Mouse (Mus musculus): Measurements from ENCODE around the gene Eif2s3x. TPM values are rescaled to one million over a fixed set of nuclear protein-coding genes. Genes with fewer than 3 reads are reported as not detected.
A peak's percentile ranks its signal among the peaks of the same experiment; 100 is the strongest.
"Not testable (repeated sequence)": the region's sequence is repeated elsewhere in the genome, so short reads cannot be mapped to it uniquely, and the experiment has no call there.

Eif2s3x gene
- 105 and 108 TPM in 2 replicates for polyA plus RNA-seq (2012; ENCODE audit: insufficient read depth, insufficient read length, missing spikeins)

DNA sequence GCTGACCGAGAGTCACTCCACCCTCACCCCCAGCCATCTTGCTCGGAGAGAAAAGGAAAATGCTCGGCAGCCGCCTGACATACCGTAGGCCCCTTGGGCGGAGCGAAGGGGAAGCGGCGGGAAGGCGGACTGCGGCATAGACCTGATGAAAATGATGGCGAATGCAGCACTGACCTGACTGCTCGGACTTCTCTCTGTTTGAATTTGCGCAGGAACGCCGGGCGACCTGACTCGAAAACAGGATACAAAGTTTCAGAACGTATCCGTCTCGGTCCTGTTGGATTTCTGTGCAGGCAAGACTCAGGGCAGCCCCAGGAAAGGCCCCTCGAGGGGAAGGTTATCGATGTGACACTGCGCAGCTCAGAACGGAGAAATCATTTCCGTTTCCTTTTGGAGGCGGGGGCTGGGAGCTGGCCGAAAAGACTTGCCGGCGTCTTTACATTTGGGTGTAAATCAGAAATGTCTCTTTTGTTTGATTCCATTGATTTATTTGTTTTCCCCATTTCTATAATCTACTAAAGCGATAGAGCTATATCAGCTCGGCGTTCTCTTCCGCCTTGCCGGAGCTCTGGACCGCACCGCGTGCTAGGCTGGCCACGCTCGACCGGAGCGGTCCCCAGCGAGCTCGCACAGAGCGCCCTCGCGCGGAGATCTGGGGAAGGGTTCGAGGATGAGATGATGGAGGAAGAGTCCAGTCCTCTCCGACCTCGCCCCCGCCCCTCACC, at the start of gene Eif2s3x:
Gene Eif2s3x, minus strand, starts transcription at position 266 of the 725 bp plus-strand sequence.
- peak within 1 kb of the TSS; percentile 95 for H3K4me3 ChIP-seq (ENCODE audit: insufficient read depth, low read length)
- TF ChIP-seq CTCF (IDR thresholded peaks at IDR 0.05; ENCODE audit: low read depth, low read length) = no peak
- no peak for TF ChIP-seq POLR2A (IDR thresholded peaks at IDR 0.05; ENCODE audit: borderline replicate concordance, low read depth, low read length)
- peak within 1 kb of the TSS; percentile 84 for H3K27ac ChIP-seq (ENCODE audit: insufficient read depth, low read depth, low read length)
- 0 out of 2 replicates have a peak, but pooled peaks cover 2% of the 10 kb centered on the region for H3K4me1 ChIP-seq (ENCODE audit: control insufficient read depth, insufficient read depth, low read length)

DNA sequence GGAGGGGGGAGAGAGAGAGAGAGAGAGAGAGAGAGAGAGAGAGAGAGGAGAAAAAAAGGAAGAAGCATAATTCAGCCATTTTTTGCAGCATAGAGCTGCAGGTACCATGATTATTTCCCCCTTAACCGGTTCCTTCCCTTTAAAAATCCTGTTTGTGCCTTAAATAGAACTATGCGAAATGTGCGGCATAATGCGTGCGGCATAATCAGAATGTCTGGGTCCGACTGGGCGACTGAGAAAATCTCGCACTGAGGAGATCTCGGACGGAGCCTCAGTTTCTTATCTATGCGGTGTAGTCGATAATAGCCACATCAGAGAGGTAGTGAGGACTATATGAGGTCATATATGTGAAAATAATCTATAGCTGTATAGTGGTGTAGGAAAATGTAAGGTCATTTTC, 22.9 kb upstream of the Eif2s3x start:
- no peak overlapping the region for H3K27ac ChIP-seq (ENCODE audit: insufficient read depth, low read depth, low read length)
- TF ChIP-seq POLR2A (IDR thresholded peaks at IDR 0.05; ENCODE audit: borderline replicate concordance, low read depth, low read length) (no peak), CTCF (IDR thresholded peaks at IDR 0.05; ENCODE audit: low read depth, low read length) (no peak)
- H3K4me3 ChIP-seq (ENCODE audit: insufficient read depth, low read length) = peak overlapping the region; percentile 76
- no peaks in the 10 kb centered on the region; the same call in 1 of the 2 replicates for H3K4me1 ChIP-seq (ENCODE audit: control insufficient read depth, insufficient read depth, low read length)

DNA sequence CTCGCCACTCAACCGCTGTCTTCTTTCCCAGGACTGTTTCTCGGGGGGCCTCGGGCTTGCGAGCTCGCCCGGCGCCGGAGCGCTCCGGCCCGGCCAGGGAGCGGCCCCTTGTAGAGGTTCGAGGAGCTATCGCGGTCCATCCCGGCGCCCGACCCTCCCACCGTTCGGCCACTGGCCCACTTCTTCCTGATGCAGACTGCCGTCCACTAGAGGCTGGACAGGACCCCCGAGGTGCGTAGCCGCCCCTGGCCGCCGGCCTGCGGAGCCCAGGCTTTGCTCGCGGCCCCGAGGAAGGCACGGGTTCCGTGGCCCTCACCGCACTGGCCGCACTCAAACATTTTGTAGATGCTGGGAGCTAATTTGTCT, 22.5 kb upstream of the Eif2s3x start:
- TF ChIP-seq CTCF (IDR thresholded peaks at IDR 0.05; ENCODE audit: low read depth, low read length) = no peak
- no peak for TF ChIP-seq POLR2A (IDR thresholded peaks at IDR 0.05; ENCODE audit: borderline replicate concordance, low read depth, low read length)
- Histone ChIP-seq H3K4me1 (ENCODE audit: control insufficient read depth, insufficient read depth, low read length) (no peaks in the 10 kb centered on the region; the same call in 1 of the 2 replicates), H3K4me3 (ENCODE audit: insufficient read depth, low read length) (peak overlapping the region; percentile 76), H3K27ac (ENCODE audit: insufficient read depth, low read depth, low read length) (peak overlapping the region; percentile 57)

DNA sequence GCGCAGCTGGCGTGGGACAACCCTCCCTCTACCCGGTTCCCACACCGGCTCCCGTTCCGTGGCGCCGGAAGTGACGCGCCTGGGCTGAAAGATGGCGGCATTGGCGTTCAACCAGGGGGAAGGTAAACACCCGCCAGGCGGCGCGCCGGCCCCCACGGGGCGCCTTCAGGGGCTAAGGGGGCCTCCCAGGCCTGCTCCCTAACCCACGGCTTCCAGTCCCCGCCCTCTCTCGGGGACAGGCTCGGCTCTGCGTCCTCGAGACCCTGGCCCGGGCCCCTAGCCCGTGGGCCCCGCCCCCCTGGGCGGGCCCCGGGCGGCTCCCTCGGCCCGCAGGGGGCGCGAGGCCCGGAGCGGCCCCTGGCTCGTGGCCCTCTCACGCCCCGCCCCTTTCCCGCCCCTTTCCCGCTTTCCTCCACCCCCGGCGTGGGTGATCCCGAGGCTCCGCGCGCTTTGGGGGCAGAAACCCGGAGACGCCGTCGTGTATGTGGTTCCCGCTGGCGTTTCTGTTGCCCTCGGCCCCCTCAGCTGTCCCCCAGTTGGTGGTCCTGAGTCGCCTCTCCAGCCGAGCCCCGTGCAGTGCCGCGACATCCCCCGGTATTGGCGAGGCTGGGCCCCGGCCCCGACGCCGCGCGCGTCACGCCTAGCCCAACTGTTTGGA, 22.0 kb upstream of the Eif2s3x start, which contains the start of gene Klhl15:
Gene Klhl15, plus strand, starts transcription at position 68 of the 658 bp plus-strand sequence.
- Histone ChIP-seq H3K4me1 (ENCODE audit: control insufficient read depth, insufficient read depth, low read length) (no peaks in the 10 kb centered on the region; the same call in 1 of the 2 replicates), H3K4me3 (ENCODE audit: insufficient read depth, low read length) (peak within 1 kb of the TSS; percentile 76), H3K27ac (ENCODE audit: insufficient read depth, low read depth, low read length) (peak within 1 kb of the TSS; percentile 87)

DNA sequence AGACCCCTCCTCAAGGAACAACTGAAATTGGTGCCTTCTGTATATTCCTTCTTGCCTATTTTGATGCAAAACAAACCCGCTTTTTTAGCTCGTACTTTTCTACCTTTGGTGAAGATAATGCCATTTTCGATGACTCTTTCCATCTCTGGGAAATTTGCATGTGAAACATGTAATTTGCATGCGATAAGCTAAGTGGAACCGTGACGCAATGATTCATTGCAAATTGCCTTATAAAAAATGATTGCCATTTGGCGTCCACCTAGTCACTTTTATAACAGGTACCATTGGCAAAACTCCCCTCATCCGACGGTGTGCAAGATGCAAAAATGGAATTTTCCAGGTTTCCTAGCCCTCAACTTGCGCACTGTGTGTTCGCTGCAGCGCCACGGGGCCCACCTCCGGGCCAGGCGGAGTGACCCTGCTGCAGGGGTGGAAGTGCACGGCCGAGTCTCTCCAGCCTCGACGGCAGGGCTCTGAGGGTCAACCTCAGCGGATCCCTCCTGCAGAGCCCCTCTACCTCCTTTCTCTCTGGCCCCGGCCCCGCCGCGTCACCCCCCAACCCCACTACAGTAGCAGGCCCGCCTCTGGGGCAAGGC, 21.4 kb upstream of the Eif2s3x start:
- peak overlapping the region; percentile 87 for H3K27ac ChIP-seq (ENCODE audit: insufficient read depth, low read depth, low read length)
- H3K4me3 ChIP-seq (ENCODE audit: insufficient read depth, low read length) = peak overlapping the region; percentile 73
- no peaks in the 10 kb centered on the region; the same call in 1 of the 2 replicates for H3K4me1 ChIP-seq (ENCODE audit: control insufficient read depth, insufficient read depth, low read length)
- no peak for TF ChIP-seq POLR2A (IDR thresholded peaks at IDR 0.05; ENCODE audit: borderline replicate concordance, low read depth, low read length)
- TF ChIP-seq CTCF (IDR thresholded peaks at IDR 0.05; ENCODE audit: low read depth, low read length) = no peak

More for the DNA sequence above, 22.0 kb upstream of the Eif2s3x start, which contains the start of gene Klhl15:
- TF ChIP-seq CTCF (IDR thresholded peaks at IDR 0.05; ENCODE audit: low read depth, low read length) = no peak

DNA sequence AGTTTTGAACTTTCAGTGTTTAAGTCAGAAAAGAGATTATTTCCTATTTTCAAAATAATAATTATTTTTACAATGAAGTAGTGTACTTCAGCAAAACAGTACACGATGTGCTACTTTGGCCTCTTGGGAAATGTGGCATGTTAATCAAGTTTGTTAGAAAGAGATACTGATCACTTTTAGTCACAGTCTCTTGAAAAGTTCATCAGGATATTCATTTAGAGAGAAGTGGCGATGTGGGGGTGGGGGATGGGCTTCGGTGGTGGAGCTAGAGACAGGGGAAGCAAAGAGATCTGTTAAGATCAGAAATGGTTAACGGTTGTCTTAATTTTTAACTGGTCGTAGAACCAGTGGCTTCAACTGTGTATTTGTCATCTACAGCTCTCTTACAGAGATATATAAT, 20.8 kb upstream of the Eif2s3x start:
- Histone ChIP-seq H3K4me3 (ENCODE audit: insufficient read depth, low read length) (no peak overlapping the region), H3K4me1 (ENCODE audit: control insufficient read depth, insufficient read depth, low read length) (no peaks in the 10 kb centered on the region; the same call in 1 of the 2 replicates), H3K27ac (ENCODE audit: insufficient read depth, low read depth, low read length) (no peak overlapping the region)
- TF ChIP-seq CTCF (IDR thresholded peaks at IDR 0.05; ENCODE audit: low read depth, low read length) (no peak), POLR2A (IDR thresholded peaks at IDR 0.05; ENCODE audit: borderline replicate concordance, low read depth, low read length) (no peak)

DNA sequence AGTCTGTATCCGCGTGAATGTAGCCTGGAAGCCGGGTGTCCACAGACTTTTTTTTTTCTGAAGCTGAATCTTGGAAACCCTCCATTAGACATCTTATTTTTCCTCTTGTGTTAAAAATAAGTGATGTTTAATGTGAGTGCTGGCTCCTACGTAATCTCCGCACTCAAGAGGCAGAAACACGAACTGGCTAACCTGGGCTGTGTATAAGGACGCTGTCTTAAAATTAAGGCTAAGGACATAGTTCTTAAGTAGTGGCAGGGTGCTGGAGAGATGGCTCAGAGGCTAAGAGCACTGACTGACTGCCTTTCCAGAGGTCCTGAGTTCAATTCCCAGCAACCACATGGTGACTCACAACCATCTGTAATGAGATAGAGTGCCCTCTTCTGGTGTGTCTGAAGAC, 722 bp upstream of the Eif2s3x start:
- Histone ChIP-seq H3K4me1 (ENCODE audit: control insufficient read depth, insufficient read depth, low read length) (0 out of 2 replicates have a peak, but pooled peaks cover 2% of the 10 kb centered on the region), H3K4me3 (ENCODE audit: insufficient read depth, low read length) (peak overlapping the region; percentile 95), H3K27ac (ENCODE audit: insufficient read depth, low read depth, low read length) (peak overlapping the region; percentile 84)
- TF ChIP-seq CTCF (IDR thresholded peaks at IDR 0.05; ENCODE audit: low read depth, low read length) = no peak
- no peak for TF ChIP-seq POLR2A (IDR thresholded peaks at IDR 0.05; ENCODE audit: borderline replicate concordance, low read depth, low read length)

DNA sequence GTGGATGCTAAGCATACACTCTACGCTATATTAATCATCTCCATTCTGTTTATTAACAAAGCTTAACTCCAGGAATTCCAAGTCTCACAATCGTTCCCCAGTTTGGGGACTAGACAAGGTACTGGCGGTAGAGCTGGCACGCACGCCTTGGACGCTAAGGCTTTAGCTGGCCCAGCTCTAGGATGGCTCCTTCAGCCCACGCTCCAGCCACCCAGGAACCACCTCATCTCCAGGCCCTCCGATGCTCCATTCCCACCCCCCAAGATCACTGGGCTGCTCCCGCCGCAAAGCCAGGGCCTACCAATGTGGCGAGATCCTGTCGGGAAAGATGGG, 432 bp downstream of the Eif2s3x start:
- no peak for TF ChIP-seq POLR2A (IDR thresholded peaks at IDR 0.05; ENCODE audit: borderline replicate concordance, low read depth, low read length)
- no peak for TF ChIP-seq CTCF (IDR thresholded peaks at IDR 0.05; ENCODE audit: low read depth, low read length)
- H3K4me1 ChIP-seq (ENCODE audit: control insufficient read depth, insufficient read depth, low read length) = 0 out of 2 replicates have a peak, but pooled peaks cover 2% of the 10 kb centered on the region
- peak overlapping the region; percentile 95 for H3K4me3 ChIP-seq (ENCODE audit: insufficient read depth, low read length)
- H3K27ac ChIP-seq (ENCODE audit: insufficient read depth, low read depth, low read length) = peak overlapping the region; percentile 54

DNA sequence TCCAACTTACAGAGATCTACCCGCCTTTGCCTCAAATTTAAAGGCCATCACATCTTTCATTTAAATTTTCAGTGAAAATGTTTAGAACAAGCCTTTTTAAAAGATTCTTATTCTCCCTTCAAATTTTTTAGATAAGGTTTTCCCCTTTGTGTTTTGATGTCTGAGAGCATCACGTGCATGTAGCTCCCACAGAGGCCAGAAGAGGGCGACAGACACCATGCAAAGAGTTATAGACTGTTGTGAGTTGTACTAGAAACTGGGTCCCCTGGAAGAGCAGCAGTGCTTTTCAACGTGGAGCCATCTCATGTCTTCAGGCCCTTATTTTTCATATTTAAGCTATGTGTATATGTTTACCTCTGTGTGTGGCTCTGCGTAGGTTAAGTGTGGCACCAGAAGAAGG, 14.9 kb downstream of the Eif2s3x start:
- no peak for TF ChIP-seq POLR2A (IDR thresholded peaks at IDR 0.05; ENCODE audit: borderline replicate concordance, low read depth, low read length)
- no peak for TF ChIP-seq CTCF (IDR thresholded peaks at IDR 0.05; ENCODE audit: low read depth, low read length)
- H3K4me1 ChIP-seq (ENCODE audit: control insufficient read depth, insufficient read depth, low read length) = no peaks in the 10 kb centered on the region
- no peak overlapping the region for H3K4me3 ChIP-seq (ENCODE audit: insufficient read depth, low read length)

DNA sequence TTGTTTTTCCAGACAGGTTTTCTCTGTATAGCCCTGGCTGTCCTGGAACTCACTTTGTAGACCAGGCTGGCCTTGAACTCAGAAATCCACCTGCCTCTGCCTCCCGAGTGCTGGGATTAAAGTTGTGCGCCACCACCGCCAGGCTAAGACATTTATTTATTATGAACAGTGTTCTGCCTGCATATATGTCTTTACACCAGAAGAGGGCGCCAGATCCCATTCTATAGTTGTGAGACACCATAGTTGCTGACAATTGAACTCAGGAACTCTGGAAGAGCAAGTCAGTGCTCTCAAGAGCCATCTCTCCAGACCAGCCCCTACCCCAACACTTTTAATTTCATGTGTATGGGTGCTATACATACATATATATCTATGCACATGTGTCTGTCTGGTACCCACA, 18.8 kb downstream of the Eif2s3x start:
- not testable (repeated sequence) for H3K4me1 ChIP-seq (ENCODE audit: control insufficient read depth, insufficient read depth, low read length); H3K4me3 ChIP-seq (ENCODE audit: insufficient read depth, low read length)

More for the DNA sequence above, 14.9 kb downstream of the Eif2s3x start:
- H3K27ac ChIP-seq (ENCODE audit: insufficient read depth, low read depth, low read length) = no peak overlapping the region

More for the DNA sequence above, 18.8 kb downstream of the Eif2s3x start:
- H3K27ac ChIP-seq (ENCODE audit: insufficient read depth, low read depth, low read length) = not testable (repeated sequence)

Measured in bone marrow macrophage, adult 2 months (primary cell).